Mouse (Mus musculus) retina, embryonic 14.5 days (tissue): ENCODE data around the gene Snx29.
"Not testable (repeated sequence)": the region's sequence is repeated elsewhere in the genome, so short reads cannot be mapped to it uniquely, and the experiment has no call there.

Experiments
- DNase-seq: peaks from one replicate; pipeline ENCODE4 v3.0.0-alpha.2; 2015; ENCODE audit warnings: low spot score

Gene Snx29

DNA sequence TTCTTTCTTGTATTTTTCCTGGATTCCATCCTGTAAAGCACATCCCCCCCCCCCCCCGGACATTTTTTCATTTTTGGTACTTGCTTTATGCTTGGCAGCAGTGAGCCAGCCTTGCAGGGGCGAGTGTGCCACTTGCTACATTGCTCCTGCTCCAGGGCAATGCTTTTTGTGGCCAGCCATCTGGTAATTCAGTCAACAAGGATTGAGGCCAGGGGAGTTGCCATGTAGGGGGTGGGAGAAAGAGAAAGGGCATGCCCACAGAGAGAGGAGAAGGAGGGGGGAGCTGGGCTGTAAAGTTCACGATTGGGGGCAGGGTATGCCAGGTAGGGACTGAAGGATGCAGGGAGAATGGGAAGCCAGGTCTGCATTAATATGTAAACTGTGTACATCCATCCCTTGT lies 210.7 kb downstream of the Snx29 start:
- DNase-seq = no peak

DNA sequence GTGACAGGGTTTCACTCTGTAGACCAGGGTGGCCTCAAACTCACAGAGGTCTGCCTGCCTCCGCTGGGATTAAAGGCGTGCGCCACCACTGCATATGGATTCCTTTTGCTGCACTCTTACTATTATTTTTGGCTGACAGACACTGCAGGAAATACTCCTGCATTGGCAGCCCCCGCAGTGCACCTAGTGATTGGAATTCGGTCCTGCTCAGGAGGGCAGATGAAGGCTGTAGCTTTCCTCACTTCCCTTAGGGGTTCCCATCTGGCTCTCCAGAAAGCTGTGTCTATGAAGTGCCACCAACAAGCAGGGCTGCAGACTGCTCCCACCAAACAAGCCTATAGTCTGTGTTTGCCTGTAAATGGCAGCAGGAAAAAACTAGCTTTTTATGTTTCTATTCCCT lies 215.0 kb downstream of the Snx29 start:
- no peak for DNase-seq

DNA sequence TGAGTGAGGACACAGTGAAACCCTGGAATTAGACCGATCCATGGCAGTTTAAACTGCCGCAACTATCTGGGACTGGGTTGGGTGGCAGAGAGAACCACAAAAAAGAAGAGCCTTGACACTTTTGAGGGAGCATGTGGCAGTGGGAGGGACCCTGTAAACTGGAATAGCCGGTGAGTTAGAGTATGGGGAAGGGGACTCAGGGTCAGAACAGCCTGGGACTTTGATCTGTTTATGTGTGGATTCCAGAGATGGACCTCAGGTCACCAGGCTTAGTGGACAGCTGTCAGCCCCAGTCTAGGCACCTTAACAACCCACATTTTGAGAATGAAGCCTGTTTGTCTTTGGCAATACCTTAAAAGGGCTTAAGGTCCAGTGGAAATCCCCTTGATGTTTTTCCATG lies 215.5 kb downstream of the Snx29 start:
- no peak for DNase-seq

DNA sequence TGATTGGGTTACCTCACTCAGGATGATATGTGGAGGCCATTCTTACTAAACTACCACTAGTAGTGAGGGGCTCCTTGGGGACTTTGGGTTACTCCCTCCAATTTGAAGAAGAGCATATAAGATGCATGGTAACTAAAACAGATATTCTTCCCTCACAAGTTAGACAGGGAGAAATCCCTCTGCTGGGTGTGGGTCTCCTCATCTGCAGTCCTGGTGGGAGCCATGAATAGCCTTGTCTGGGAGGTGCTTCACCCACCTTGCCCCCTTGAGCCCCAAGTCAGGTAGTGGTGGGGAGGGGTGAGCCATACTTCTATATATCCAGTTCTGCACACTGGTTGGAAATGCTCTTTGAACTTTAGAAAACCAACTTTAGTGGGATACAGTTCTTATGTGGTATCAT lies 218.3 kb downstream of the Snx29 start:
- DNase-seq = no peak

DNA sequence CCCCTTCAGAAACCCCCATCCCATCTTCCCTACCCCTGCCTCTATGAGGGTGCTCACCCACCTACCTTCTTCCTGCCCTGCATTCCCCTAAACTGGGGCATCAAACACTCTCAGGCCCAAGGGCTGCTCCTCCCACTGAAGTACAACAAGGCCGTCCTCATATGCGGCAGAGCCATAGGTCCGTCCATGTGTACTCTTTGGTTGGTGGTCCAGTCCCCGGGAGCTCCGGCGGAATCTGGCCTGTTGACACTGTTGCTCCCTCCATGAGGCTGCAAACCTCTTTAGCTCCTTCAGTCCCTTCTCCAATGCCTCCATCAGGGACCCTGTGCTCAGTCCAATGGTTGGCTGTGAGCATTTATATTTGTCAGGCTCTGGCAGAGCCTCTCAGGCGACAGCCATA lies 219.1 kb downstream of the Snx29 start:
- no peak for DNase-seq

DNA sequence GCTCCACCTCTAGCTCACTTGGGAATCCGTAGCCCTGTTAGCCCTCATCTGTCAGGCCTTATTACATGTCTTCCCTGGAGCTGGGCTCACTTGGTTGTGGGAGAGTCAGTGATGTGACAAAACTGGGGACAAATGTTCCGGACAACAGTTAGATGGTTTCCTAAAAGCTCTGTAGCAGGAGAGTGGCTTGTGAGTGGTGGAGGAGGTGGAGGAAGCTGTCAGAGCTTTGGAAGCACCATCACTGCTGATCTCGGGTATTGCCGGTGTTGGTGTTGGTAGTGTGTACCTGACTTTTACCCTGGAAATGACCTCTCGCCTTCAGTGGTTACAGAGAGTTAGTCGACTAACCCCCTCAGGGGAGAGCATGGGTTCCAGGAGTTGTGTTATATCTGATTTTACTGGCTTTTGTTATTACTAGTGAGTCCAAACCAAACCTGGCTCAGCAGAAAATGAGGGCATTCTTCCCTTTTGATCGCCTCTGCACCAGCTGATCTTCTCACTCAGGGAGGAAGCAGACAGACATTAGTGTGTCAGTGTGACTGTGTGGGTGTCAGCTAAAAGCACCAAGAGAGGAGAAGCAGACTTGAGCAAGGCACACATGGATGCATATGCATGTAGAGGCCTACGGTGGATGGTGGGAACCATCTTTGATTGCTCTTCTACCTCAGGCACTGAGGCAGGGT lies 227.5 kb downstream of the Snx29 start:
- DNase-seq = no peak

DNA sequence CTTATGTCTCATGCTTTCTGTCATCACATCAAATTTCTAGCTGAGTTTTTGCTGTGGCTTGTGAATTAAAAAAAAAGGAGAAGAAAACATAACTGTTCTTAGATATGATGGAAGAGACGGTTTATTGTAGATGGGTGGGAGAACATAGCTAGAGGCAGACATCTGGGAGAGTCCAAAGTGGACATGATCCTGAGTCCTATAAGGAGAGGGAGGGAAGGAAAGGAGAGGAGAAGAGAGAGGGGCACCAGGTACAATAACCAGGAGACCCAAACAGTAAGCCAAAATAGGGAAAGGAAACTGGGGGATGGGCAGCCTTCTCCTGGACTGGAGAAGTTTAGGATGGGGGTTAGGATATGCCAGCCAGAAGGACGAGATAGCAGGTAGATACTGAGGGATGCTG lies 239.0 kb downstream of the Snx29 start:
- no peak for DNase-seq

DNA sequence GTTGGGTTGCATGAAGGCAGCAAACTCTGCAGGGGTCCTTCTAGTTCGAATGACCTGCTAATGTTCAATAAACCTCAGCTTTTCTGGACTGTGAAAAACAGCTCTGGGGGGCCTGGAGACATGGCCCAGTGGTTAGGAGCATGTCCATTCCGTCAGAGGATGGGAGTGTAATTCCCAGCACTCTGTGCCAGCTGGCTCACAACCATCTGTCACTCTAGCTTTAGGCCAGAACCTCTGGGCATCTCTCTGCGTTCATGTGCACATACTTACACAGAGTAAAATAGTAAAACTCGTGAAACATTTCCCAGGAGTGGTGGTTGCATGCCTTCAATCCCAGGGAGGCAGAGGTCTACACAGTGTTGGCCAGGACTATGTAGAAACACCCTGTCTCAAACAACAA lies 241.1 kb downstream of the Snx29 start:
- DNase-seq = no peak

DNA sequence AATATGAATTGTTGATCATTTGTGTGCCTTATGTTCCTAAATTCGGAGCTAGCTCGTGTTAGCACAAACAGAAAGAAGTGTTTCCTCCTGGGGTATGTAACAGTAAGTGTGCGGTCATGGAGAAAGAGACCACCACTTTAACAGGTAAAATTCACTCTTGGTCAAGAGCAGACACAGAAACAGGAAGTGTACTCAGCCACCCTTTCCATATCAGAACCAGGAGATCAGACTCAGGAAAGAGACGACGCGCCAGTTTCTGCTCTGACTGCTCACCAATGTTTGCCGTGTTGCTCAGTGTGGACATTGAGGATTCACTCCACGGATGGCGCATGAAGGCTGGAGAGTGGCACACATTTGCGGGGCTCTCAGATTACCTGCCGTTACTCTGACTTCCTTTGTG lies 242.4 kb downstream of the Snx29 start:
- no peak for DNase-seq

DNA sequence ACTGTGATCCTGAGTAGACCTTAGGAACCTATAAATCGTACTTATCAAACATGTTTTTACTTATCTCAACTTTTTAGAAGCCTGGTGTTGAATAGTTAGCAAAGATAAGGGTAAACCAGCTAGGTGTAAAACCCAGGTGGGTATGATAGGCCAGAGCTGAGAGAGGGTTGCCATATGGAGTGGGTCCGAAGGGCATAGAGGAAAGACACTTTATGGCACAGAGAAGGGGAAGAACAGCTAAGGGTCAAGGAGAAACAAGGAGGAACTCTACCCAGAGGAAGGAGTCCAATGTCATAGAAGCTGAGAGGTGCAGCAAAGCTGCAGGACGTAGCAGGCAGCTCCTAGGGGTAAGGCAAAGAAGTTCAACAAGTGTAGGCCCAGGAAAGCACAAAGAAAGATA lies 244.9 kb downstream of the Snx29 start:
- no peak for DNase-seq

DNA sequence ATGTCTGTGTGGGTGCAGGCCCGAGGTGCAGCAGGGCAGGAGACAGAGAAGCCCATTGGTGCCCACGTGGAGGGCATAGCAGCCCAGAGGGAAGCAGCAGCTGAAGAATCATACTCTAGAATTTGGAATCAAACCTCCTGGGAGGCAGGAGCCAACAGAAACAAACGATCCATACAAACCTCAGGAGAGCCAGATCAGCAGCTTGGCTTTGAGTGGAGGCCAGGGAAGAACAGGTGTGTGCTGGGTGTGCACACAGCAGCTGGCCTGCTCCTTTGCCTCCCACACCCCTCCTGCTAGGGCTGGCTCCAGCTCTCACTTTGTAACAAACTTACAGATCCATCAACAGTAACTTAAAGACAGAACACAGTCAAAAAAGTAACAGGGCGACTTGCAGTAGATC lies 245.4 kb downstream of the Snx29 start:
- no peak for DNase-seq

DNA sequence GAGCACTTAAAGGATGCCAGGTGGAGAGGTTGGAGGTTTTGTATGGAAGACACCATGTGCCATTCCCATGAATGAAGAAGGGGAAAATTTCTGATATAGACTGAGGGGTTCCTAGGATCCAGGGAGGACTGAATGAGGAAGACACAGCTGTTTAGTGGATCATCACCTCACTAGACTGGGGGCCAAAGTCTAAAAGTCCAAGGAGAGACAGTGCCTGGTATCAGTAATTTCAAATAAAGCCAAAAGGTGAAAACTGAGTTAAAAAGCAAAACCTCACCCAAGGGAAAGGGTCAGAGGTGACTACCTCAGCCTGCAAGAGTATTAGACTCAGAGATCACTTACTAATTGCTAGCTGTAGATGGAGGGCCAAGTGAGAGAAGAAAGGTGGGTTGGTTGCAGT lies 245.9 kb downstream of the Snx29 start:
- DNase-seq = no peak

DNA sequence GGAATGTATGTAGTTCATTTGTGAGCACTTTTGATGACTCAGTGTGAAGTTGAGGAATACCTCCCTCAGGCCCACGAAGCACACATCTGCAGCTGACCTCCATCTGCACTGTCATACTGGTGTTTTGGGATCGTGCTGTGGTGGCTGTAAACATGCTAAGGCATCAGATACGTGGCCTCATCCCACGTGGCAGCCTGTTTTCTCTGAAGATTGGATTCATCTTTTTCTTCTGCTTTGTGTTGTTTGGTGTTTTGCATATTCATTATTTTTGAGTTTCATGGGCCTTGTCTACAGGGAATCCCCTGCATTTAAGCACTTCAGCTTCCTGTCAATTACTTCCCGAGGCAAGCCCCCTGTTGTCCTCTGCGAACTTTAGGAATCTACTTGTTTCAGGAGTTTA lies 246.4 kb downstream of the Snx29 start:
- DNase-seq = no peak

DNA sequence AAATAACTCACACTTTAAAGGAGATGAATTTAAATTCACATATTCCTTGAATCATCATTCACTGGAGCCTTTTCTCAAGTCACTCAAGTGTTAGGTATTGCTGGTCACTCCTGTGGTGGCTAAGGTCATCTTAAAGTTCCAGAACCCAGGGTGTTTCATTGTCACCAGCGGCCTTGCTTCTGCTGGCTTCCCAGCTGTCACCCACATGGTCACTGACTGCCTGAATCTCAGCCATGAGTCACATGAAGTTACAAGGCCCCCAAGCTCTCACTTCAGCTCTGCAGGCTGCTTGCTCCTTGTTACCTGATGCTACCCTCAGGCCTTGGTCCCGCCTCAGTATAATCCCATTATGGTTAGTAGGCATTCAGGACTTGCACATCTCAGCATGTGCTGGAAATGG lies 247.4 kb downstream of the Snx29 start:
- DNase-seq = no peak

DNA sequence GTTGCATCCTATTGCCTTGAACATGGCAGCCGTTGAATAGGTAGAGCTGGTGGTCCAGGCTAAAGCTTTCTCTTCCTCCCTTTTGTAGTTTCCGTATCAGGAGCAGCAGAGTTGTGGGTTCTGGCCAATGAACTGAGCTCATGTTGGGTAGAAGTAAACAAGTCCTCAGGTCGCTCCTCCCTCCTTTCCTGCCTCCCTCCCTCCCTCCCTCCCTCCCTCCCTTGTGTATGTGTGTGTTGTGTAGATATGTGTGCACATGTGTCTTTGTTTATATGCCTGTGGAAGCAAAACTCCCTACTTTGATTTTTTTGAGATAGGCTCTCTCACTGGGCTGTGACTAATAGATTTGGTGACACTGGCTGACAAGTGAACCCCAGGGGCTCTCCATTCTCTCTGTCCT lies 251.8 kb downstream of the Snx29 start:
- no peak for DNase-seq

DNA sequence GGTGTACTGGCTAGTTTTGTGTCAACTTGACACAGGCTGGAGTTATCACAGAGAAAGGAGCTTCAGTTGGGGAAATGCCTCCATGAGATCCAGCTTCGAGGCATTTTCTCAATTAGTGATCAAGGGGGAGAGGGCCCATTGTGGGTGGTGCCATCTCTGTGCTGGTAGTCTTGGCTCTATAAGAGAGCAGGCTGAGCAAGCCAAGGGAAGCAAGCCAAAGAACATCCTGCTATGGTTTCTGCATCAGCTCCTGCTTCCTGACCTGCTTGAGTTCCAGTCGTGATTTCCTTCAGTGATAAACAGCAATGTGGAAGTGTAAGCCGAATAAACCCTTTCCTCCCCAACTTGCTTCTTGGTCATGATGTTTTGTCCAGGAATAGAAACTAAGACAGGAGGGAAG lies 253.0 kb downstream of the Snx29 start:
- DNase-seq = not testable (repeated sequence)

DNA sequence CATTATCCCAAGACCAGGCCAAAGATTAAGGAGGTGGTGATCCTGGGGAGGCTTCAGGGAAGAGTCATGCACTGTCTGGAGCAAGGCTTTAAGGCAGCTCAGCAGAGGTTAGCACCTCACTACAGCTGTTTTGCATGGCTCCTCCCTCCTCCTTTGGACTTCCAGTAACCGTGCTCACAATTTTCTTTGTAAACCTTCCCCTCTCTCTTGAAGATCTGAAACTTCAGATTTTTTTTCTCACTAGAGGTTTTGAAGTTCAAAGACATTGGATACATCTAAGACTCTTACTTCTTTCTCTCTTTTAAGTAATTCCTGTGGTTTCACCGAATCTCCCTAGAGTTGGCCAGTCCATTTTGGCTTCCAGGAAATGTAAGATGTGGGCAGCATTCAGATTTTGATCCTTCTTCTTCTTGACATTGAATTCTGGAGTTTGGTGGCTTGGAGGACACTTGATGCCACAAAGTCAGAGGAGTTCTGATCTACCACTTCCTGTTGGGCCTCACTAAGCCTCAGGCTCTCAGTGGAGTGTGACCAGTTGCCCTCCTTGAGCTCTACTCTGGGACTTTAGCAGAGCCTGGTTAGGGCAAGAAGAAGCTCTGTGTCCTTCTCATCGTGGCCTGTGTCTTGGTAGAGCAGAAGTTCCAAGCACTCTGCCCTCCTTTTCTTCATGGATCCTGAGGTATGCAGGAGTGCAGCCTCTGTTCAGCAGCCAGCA lies 255.0 kb downstream of the Snx29 start:
- no peak for DNase-seq

DNA sequence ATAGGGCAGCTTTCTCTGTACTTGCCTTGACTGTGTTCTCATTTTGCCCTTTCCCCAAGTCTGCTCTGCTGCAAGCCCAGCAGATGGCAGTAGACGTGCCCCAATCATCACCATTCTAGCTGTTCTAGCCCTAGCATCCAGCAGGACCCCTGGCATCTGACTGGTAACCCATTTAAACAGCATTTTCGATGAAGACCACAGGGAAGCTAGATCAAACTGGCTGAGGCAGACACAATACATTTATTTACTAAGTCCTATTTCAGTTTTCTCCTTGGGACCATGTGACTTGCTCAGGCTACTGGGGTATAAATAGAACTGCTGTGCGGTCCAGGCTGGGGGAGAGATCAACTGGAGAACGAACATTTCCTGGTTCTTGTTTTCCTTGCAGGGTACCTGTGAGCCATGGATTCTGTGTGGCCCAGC lies 257.0 kb downstream of the Snx29 start:
- peak; percentile 69 for DNase-seq

DNA sequence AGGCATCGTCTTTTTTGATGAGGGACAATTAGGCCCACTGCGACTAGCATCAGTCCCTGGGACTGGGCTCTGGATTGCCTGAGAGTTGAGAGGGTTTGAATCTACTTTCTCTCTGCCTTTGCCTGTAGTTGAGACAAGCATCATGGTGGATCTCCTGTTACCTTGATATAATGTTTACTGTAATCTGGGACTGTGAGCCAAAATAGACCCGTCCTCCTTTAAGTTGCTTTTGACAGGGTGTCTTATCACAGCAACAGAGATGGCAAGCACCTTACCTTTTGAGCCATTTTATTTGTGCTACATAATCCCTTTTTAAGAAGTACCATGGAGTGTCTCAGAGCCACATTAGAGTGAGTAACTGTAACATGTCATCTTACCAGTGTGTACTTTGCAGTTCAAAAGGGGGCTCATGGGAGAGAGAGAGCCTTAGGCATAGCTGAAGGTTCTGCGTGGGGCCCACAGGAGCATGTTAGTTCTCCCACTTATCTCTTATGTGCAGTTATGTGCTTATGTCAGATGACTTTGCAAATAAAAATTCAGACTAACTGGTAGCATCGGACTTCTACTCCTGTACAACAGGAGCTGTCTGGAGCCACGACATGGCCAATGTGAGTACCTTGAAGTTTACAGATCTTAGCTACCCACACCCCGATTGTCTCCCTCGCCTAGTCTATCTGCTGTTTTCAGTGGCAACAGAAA lies 261.4 kb downstream of the Snx29 start:
- DNase-seq = no peak

DNA sequence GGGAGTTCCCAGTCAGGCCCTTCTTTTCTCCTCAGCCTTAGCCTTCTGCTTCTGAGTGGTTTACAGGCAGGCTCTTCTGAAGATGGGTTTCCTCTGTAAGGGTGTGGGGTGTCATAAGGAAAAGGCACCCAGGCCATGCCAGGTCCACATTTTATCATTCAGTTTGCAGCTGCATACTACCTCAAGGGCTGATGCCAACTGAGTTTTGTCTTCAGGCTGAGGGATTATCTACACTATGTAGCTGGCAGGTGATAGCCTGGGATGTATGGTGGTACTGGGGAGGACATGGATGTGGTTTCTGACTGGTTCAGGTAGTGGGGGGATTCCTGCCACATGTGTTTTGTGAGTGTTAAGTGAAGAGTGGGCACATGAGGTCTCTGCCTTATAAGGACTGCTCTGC lies 266.0 kb downstream of the Snx29 start:
- DNase-seq = no peak

DNA sequence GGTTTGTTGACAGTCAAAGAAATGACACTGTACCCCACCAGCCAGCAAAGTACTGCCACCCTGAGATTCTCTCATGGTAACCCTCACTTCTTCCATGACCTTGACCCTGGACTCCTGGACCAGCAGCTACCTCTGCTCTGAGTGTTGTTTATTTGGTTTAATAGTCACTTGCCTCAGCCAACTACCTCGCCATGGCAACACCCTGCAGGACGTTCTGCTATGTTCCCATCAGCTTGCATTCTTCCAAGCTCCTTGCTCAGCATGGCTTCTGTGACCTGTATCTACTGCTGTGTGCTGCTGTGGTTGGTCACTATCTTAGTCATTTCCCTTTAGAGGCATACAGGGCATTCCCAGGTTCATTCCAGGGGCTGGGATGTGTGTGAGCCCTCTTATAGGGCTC lies 266.6 kb downstream of the Snx29 start:
- no peak for DNase-seq

DNA sequence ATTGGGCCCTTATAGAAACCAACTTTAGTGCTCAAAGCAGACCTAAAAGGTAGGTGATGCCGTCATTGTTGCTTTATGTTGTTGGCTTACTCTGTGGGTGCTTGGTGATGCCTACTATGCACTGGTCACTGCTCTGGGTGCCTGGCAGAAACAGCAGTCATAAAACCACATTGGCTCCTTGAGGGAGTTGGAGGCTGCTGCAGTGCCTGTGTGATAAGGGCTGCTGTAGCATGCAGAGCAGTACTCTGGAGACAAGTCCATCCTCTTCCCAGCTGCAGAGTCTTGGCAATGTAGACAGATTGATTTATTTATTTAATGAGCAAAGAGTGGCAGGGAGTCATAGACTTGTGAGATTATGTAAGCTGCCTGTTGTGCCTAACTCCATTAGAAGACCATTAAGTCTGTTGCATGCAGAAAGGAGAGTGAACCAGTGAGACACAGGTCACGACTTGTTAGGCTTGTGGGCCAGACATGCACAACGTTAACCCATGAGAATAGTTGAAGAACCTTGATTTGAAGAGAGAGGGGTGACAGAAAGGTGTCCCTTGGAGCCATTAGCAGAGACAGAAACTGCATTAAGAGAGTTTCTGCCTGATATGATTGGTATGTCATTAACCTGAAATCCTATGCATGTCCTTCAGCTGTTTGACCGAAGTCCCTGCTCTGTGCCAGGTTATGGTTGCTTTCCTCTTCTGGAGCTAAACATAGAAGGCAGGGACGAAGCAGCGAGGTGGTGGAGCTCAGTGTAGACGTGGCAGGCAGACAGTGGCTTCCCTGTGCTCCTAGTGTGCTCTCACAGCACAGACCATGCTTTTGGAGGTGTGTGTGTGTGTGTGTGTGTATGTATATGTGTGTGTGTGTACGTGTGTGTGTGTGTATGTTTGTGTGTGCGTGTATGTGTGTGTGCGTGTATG lies 267.3 kb downstream of the Snx29 start:
- no peak for DNase-seq
